Mouse (Mus musculus) layer of hippocampus, adult 6 months (tissue): ENCODE data around the gene Efcc1. TPM values are rescaled to one million over a fixed set of nuclear protein-coding genes. Genes with fewer than 3 reads are reported as not detected.

Experiments
- long read RNA-seq, 2 experiments: library from polyadenylated mRNA; unstranded; transcript quantifications; one replicate each; pipeline ENCODE4 v2.0.0; 2019 to 2020
- polyA plus RNA-seq: library from polyadenylated mRNA; unstranded; fragments of <200 nt; fragmentation: Nextera tagmentation; gene quantifications from 2 replicates; pipeline ENCODE4 v1.2.3, GENCODE M21; 2021

Efcc1 gene
- 7.2 and 8.0 TPM in 2 replicates for polyA plus RNA-seq
- long read RNA-seq, experiment 1, transcript Efcc1-202 (8 exons, 2,293 nt): major isoform, 5 of 13 reads
- long read RNA-seq, experiment 1, partial matches to known transcripts: 2 of 13 reads
- long read RNA-seq, experiment 1, other reads (novel, unspliced or antisense): 5 of 13 reads
- long read RNA-seq, experiment 2, transcript Efcc1-201 (8 exons, 2,729 nt): minor isoform, 8 of 94 reads
- long read RNA-seq, experiment 2, transcript Efcc1-202 (8 exons, 2,293 nt): major isoform, 28 of 94 reads
- long read RNA-seq, experiment 2, partial matches to known transcripts: 43 of 94 reads
- long read RNA-seq, experiment 2, other reads (novel, unspliced or antisense): 15 of 94 reads

DNA sequence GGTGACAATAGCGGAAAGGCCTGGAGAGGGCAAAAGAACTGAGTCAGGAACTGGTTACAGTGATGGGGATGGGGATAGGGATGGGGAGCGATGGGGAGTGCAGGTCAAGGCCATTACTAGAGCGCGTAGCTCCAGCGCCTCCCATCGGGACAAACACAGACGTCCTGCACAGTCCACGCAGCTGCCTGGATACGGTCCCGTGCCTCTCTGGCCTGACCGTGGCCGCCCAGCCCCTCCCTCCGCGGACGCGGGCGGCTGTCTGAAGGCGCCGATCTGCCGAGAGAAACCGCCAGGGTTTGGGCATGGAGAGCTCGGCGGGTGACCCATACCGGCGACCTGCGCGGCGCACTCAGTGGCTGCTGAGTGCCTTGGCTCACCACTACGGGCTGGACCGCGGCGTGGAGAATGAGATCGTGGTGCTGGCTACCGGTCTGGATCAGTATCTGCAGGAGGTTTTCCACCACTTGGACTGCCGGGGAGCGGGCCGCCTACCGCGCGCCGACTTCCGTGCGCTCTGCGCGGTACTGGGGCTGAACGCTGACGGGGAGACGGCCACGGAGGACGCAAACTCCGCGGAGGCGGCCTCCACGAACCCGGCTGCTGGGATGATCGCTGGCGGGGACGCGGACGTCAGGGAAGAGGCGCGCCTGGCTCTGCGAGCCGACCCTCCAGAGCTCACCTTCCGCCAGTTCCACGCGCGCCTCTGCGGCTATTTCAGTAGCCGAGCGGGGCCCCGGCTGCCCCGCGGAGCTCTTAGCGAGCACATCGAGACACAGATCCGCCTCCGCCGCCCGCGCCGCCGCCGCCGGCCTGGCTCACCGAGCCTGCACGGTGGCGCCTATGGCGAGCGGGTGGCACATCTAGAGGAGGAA lies at the start of gene Efcc1:
Efcc1 (plus strand) TSS at position 279 of the 872 bp plus-strand sequence.

DNA sequence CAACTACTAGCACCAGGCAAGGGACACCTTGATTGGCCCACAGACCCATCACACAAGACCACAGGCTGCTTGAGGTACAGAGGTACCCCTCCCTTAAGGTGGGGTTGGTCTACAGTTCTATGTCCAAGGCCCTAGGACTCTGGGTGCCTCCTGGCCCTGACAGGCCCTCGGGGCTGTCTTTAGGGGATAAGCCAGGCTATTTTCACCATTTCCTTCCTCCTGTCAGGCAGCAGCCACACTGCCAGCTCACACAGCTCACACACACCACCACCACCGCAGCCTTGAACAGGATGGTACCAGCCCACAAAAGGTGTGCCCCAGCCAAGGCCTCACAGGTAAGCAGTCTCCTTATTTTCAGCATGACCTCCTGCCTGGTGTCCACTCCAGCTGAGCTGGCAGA lies 47.2 kb downstream of the Efcc1 start, which contains the start of gene Gp9:
Gp9 (plus strand) TSS at position 231 of the 400 bp plus-strand sequence.

Other genes starting within 250 kb of the Efcc1 start
- gene Arhgap25, start 197.6 kb upstream of the Efcc1 start, polyA plus RNA-seq: 1.8 and 2.5 TPM in 2 replicates
- 0.08 and 0.11 TPM in 2 replicates for gene Prokr1, start 140.1 kb upstream of the Efcc1 start, polyA plus RNA-seq
- 2.5 and 2.7 TPM in 2 replicates for gene Aplf, start 58.7 kb upstream of the Efcc1 start, polyA plus RNA-seq
- 1.3 and 1.6 TPM in 2 replicates for gene Gp9, start 47.2 kb downstream of the Efcc1 start, polyA plus RNA-seq
- 2.4 and 4.0 TPM in 2 replicates for gene Rab43, start 81.3 kb downstream of the Efcc1 start, polyA plus RNA-seq
- 1.1 and 1.5 TPM in 2 replicates for gene Gm45140, start 104.9 kb downstream of the Efcc1 start, polyA plus RNA-seq
- 15.6 and 21.5 TPM in 2 replicates for gene Isy1, start 107.9 kb downstream of the Efcc1 start, polyA plus RNA-seq
- gene Cnbp, start 120.2 kb downstream of the Efcc1 start, polyA plus RNA-seq: 634 and 685 TPM in 2 replicates
- gene Copg1, start 156.9 kb downstream of the Efcc1 start, polyA plus RNA-seq: 159 and 160 TPM in 2 replicates
- 21.7 and 27.4 TPM in 2 replicates for gene Hmces, start 183.1 kb downstream of the Efcc1 start, polyA plus RNA-seq